Mouse (Mus musculus): Measurements from ENCODE around the gene Arhgap25.
"Not testable (repeated sequence)": the region's sequence is repeated elsewhere in the genome, so short reads cannot be mapped to it uniquely, and the experiment has no call there.

The Arhgap25 gene

GRCm38 (mm10) chr6:87532953-87533710 is at the start of gene Arhgap25:
Gene Arhgap25 (minus strand): TSS chr6:87533259.
- peak; percentile 52 to 67 for DNase-seq

- DNase-seq: no peak
Measured at GRCm38 (mm10) chr6:87582456-87582855, 49.4 kb upstream of the Arhgap25 start.

- no peak for DNase-seq
Measured at GRCm38 (mm10) chr6:87581581-87581980, 48.5 kb upstream of the Arhgap25 start.

- no peak for DNase-seq
Measured at GRCm38 (mm10) chr6:87581071-87581470, 48.0 kb upstream of the Arhgap25 start.

- DNase-seq: no peak
Measured at GRCm38 (mm10) chr6:87578247-87578646, 45.2 kb upstream of the Arhgap25 start.

GRCm38 (mm10) chr6:87576648-87577330 is 43.7 kb upstream of the Arhgap25 start:
- DNase-seq: no peak

GRCm38 (mm10) chr6:87571863-87572262 is 38.8 kb upstream of the Arhgap25 start:
- not testable (repeated sequence) for DNase-seq

- DNase-seq: no peak
Measured at GRCm38 (mm10) chr6:87567686-87568593, 34.9 kb upstream of the Arhgap25 start.

GRCm38 (mm10) chr6:87565166-87565565 is 32.1 kb upstream of the Arhgap25 start:
- DNase-seq: no peak

GRCm38 (mm10) chr6:87564356-87564755 is 31.3 kb upstream of the Arhgap25 start:
- no peak for DNase-seq

- DNase-seq: no peak
Measured at GRCm38 (mm10) chr6:87553724-87554123, 20.7 kb upstream of the Arhgap25 start.

- peak in 1 of 2 experiments; percentile 50 for DNase-seq
Measured at GRCm38 (mm10) chr6:87552054-87552807, 19.2 kb upstream of the Arhgap25 start.

- DNase-seq: peak; percentile 59 to 73
Measured at GRCm38 (mm10) chr6:87547836-87548235, 14.8 kb upstream of the Arhgap25 start.

GRCm38 (mm10) chr6:87547431-87547830 is 14.4 kb upstream of the Arhgap25 start:
- DNase-seq: no peak

GRCm38 (mm10) chr6:87545331-87546217 is 12.5 kb upstream of the Arhgap25 start:
- no peak for DNase-seq

GRCm38 (mm10) chr6:87542027-87542426 is 9.0 kb upstream of the Arhgap25 start:
- DNase-seq: peak; percentile 79 to 85

GRCm38 (mm10) chr6:87541171-87541571 is 8.1 kb upstream of the Arhgap25 start:
- DNase-seq: peak in 1 of 2 experiments; percentile 66

- DNase-seq: no peak
Measured at GRCm38 (mm10) chr6:87538376-87539270, 5.6 kb upstream of the Arhgap25 start.

GRCm38 (mm10) chr6:87537678-87538077 is 4.6 kb upstream of the Arhgap25 start:
- no peak for DNase-seq

GRCm38 (mm10) chr6:87536270-87536669 is 3.2 kb upstream of the Arhgap25 start:
- DNase-seq: no peak

Data from thymus, adult 18-20 months (tissue).